Mouse (Mus musculus) heart, adult 8-10 months (tissue): ENCODE measurements around the gene Podxl2. TPM values are rescaled to one million over a fixed set of nuclear protein-coding genes. Genes with fewer than 3 reads are reported as not detected.

ENCODE experiments used
- DNase-seq: peaks from one replicate; pipeline ENCODE4 v3.0.0; 2022; ENCODE audit warnings: low spot score
- total RNA-seq, 4 experiments: library from RNA; stranded (reverse); gene quantifications; 2 replicates each; pipeline ENCODE4 v1.2.4; 2022

The Podxl2 gene
- total RNA-seq = 10 to 100 TPM; 13.7 to 14.8 (median 14.2) TPM

DNA sequence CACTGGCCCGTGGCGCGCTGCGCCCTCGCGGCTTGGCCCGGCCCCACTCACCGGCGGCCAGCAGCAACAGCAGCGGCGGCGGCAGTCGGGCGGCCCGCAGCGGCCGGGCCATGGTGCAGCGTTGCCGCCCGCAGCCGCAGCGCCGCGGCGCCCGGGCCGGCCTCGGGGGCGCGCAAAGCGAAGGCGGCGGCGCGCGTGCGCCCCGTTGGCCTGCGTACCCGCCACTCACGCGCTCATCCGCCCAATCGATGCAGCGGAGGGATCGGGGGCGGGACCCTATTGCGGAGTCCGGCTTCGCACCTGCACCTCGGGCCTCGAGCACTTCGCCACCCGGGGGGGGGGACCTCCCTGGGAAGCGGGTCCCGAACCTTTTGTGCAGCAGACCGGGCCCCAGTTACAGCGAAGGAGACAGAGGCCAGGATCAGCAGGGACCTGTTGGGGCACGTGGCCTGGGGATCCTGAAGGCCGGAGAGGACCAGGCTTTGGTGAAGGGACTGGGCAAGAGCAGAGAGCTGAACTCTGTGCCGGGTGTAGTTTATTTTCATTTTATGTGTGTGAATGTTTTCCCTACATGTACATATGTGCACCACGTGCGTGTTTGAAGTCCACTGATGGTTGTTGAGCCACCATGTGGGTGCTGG lies at the start of gene Podxl2:
Gene Podxl2, minus strand, starts transcription at position 177 of the 641 bp plus-strand sequence.
- DNase-seq = peak; percentile 33

GRCm38 (mm10) chr6:88918802-88919201 lies 44.0 kb upstream of the Podxl2 start:
- DNase-seq = no peak

DNA sequence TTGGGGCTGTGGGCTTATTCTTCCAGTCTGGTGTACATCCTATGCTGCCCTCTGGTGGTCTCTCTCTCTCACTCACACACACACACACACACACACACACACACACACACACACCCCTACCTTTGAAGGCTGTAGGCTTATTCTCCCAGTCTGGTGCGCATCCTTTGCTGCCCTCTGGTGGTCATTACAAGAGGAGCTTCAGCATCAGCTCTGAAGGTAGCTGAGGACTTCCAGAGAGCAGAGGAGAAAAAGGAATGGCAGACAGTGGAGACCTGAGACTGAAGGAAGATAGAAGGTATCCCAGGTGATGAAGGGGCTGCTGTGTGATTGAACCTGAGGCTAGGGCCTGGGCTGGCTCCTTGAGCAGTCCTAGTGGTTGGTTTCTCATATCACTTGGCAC lies 41.3 kb upstream of the Podxl2 start:
- no peak for DNase-seq

DNA sequence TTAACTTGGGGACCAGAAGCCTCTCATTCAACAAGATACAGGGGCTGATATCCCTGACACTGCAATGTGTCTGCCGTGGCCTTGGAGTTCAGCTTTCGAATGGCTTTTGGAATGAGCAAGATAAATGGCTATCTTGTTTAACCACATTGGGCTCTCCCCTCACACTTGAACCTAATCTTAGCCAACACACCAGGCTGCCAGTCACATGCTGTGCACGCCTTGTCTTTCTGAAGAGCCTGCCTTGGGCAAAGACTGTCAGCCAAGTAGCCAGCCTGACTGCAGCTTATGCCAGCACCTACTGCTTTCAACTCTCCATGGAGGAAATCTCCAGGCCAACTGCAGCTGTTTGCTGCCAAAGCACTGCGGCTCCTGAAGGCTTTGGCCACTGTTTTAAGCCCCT lies 40.7 kb upstream of the Podxl2 start:
- peak; percentile 69 for DNase-seq

GRCm38 (mm10) chr6:88914799-88915198 lies 40.0 kb upstream of the Podxl2 start:
- DNase-seq = no peak

GRCm38 (mm10) chr6:88913440-88913839 lies 38.6 kb upstream of the Podxl2 start:
- DNase-seq = no peak

- no peak for DNase-seq
Observed at GRCm38 (mm10) chr6:88913022-88913421, 38.2 kb upstream of the Podxl2 start.

- DNase-seq = no peak
Observed at GRCm38 (mm10) chr6:88909151-88909550, 34.3 kb upstream of the Podxl2 start.

DNA sequence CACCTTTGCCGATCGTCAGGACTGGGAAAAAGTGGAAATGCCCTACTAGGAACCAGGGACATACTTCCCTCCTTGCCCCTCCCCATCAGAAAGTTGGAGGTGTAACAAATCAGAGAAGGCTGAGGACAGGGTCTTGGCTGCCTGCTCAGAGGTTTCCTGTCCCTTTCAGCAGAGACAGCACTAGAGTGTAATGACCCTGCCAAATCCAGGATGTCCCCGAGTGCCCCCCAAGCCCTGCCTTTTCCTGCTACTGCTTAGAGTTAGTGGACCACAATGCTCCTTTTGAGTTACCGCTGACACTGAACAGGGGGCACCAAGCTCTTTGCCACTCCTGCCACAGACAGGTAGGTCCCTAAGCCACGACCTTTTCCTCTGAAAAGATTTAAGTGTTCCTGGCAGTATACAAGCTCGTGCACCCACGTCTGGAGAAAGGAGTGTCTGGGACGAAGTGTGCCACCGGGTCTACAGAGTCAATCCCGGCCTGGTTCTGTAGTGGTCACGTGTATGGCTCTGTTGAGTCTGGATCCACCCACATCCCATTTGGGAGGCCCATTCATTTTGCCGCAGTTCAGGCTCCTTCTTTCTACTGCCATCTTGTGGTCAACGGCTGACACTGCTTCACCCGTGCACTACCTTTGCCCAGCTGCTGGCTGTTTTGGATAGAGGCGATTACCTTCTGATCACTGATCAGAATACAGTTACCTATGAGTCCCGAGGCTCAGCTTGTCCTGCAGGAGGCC lies 31.7 kb upstream of the Podxl2 start:
- DNase-seq = peak; percentile 63

DNA sequence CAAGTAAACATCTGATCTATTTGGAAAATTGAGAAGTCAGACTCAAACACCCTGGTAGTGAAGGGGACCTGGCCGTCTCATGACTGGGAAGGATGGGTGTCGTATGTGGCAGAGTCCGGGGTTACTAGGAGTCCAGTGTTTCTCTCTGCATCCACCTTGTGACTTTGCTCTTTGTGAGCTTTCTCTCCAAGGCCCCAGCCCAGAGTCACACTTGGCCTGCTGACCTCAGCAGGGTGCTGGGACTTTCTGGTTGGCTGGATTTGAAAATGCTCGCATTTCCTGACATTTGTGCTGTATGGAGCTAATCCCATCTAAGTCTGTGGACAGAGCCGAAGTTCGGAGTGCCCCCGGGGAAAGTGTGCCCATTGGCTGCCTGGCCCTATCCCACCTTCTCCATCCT lies 30.2 kb upstream of the Podxl2 start:
- DNase-seq = no peak

- peak; percentile 31 for DNase-seq
Observed at GRCm38 (mm10) chr6:88904456-88904974, 29.7 kb upstream of the Podxl2 start.

GRCm38 (mm10) chr6:88903708-88904107 lies 28.9 kb upstream of the Podxl2 start:
- no peak for DNase-seq

DNA sequence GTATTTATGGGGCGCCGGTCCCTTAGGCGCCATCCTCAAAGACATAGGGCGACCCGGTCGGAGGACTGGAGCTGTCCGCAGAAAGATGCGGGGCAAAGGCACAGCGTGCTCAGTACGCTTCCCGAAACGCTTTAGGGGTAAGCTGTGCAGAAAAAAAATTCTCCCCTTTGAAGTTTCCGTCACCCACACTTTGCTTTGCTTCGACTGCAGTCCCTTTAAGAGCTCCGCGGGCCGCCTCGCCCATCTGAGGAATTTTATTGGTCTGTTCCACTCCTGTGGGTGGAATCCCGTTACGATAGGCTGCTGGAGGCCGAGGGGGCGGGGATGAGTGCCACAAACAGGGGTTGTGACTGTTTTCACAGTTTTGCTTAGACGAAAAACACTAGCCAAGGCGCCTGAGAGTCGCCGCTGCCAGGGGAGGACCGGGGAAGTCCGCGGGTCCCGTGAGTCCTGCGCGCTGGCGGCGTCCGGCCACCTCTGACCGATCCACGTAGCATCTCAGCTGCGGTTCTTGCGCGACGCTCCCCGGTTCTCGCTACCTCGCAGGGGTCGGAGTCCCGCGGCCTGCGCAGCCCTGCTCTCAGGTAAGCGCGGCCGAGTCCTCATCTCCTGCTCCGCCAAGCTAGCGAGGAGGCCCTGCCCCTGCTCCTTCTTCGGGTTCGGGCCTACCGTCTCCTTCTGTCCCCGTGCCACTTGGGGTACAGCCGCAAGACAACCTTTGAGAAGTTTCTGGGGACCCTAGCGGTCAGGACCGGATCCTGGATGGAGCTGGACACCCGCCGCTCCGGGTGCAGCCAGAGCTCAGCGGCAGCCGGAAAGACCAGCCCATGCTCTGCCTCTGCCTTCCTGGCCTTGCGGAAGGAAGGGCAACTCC lies 27.3 kb upstream of the Podxl2 start, which contains the start of gene Tpra1:
Gene Tpra1, plus strand, starts transcription at position 305 of the 874 bp plus-strand sequence.
- peak; percentile 96 for DNase-seq

DNA sequence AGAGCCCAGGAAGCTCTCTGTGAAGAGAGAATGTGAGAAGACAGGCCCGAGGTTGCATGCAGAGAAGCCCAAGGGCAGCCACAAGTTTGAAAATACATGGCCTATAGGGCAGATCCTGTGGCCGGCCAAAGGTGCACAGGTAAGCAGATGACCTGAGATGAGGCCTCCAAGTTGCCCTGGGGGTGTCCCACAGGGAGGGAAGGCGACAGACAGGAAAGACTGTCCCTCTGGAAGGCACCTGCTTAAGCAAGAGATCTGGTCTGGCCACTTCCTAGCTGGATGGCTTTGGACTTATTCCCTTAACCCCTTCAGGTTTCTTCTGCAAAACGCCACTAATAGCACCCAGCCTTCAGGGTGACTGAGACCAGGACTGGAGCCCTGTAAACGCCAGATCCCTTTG lies 26.6 kb upstream of the Podxl2 start:
- peak; percentile 41 for DNase-seq

GRCm38 (mm10) chr6:88899628-88900027 lies 24.8 kb upstream of the Podxl2 start:
- no peak for DNase-seq

GRCm38 (mm10) chr6:88899086-88899485 lies 24.2 kb upstream of the Podxl2 start:
- no peak for DNase-seq

GRCm38 (mm10) chr6:88898534-88899048 lies 23.7 kb upstream of the Podxl2 start, which contains the start of gene Mcm2:
TSS of gene Mcm2 (minus strand) at chr6:88898780.
- peak; percentile 94 for DNase-seq

DNA sequence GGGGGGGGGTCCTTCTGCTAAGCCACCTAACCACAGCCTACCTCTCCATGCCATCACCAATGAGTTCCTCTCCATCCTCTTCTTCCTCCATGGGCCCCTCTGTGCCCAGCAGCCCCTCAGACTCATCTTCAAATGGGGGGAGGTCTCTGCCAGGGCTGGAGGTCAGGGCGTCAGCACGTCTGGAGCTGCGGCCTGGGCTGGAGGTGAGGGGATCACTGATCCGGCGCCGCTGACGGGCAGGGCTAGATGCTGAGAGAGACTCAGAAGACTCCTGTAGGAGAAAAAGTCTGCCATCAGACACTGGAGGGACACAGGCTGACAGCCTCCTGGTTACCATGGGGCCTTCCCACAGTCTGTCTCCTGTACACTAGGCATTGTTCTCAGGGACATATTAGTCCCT lies 22.4 kb upstream of the Podxl2 start:
- DNase-seq = no peak

DNA sequence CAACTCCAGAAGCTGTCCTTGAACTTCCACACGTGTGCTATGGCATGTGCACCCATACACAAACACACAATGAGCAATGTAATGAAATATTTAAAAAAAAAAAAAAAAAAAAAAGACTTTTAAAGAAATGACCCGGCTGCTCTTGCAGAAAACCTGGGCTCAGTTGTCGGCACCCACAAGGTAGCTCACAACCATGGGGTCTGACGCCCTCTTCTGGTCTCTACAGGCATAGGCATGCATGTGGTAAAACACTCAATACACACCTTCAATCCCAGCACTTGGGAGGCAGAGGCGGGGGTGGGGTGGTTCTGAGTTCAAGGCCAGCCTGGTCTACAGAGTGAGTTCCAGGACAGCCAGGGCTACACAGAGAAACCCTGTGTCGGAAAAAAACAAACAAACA lies 21.1 kb upstream of the Podxl2 start:
- no peak for DNase-seq

GRCm38 (mm10) chr6:88893559-88893958 lies 18.7 kb upstream of the Podxl2 start:
- DNase-seq = no peak

DNA sequence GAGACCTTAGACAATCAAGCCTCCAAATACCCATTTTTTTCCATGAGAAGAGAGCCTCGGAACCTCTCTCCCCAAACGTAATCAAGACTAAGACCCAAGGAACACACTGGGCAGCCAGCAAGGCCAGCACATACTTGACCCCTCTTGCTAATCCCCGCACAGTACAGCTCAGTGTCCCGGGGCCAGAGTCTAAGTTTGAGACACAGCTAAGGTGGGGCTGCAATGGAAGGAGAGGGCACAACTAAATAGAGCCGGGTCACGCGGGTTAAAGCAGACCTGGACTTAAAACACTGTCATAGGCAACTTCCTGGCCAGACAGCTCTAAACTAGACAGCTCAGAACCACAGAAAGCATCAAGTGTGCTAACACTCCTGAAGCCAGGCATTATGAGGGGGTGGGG lies 16.0 kb upstream of the Podxl2 start:
- DNase-seq = no peak
